Mouse (Mus musculus): ENCODE data around the gene Atxn1. TPM values are rescaled to one million over a fixed set of nuclear protein-coding genes. Genes with fewer than 3 reads are reported as not detected.

The Atxn1 gene
- total RNA-seq, 2 experiments from 2014 or later = under 0.01 to 2.4 TPM

GRCm38 (mm10) chr13:45698982-45699381 is 265.8 kb downstream of the Atxn1 start:
- ATAC-seq (replicated peaks; ENCODE audit: low FRiP score, poor library complexity, severe bottlenecking) = no peak

GRCm38 (mm10) chr13:45696009-45696408 is 268.8 kb downstream of the Atxn1 start:
- ATAC-seq (replicated peaks; ENCODE audit: low FRiP score, poor library complexity, severe bottlenecking) = no peak

GRCm38 (mm10) chr13:45694921-45695437 is 269.8 kb downstream of the Atxn1 start:
- no peak for ATAC-seq (replicated peaks; ENCODE audit: low FRiP score, poor library complexity, severe bottlenecking)

DNA sequence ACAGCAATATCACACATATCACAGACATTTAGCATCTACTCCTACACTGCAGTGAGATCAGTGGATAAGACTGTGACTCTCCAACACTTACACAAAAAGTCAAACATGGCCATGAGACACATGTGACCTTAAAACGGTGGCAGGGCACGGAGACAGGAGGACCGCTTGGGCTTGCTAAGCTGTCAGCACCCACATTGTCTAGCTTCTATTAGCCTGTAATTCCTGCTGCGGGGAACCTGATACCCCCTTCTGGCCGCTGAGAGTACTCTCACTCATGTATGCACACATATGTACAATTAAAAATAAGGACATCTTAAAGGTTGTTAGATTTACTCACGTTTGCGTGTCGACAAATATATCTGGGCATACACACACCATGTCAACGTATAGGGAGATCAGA is 270.9 kb downstream of the Atxn1 start:
- no peak for ATAC-seq (replicated peaks; ENCODE audit: low FRiP score, poor library complexity, severe bottlenecking)

GRCm38 (mm10) chr13:45693534-45693933 is 271.3 kb downstream of the Atxn1 start:
- no peak for ATAC-seq (replicated peaks; ENCODE audit: low FRiP score, poor library complexity, severe bottlenecking)

DNA sequence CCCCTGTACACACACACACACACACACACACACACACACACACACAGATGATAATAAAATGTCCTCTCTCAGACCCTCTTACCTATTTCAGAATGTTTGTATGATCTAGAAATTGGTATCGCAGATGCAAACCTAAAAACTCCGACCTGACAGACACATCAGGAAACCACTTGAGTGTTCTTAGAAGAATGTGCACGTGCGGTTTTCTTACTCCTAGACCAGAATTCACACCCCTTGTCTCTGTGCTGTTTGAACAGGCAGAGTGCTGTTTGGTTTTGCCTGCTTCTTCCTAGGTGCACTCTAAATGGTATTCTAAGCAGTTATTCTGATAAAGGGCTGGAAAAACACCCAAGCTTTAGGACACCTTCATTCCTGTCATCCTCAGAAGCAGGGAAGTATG is 271.7 kb downstream of the Atxn1 start:
- no peak for ATAC-seq (replicated peaks; ENCODE audit: low FRiP score, poor library complexity, severe bottlenecking)

DNA sequence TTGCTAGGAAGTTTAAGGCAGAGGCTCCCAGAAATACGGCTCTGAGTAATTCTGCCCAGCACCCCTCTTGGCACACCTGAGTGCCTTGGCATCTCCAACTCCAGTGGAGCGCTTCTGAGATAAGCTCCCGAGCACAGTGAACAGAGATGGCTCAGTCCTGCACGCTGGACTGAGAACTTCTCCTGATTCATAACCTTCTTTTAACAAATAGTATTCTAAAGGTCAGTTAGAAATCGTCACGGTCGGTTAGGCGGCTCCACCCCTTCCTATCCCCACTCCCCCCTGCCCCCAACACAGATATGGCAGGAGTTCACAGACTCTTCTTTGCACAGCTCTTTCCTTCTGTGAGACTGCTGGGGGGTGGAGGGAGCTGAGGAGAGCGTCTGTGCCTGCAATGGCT is 272.4 kb downstream of the Atxn1 start:
- no peak for ATAC-seq (replicated peaks; ENCODE audit: low FRiP score, poor library complexity, severe bottlenecking)

DNA sequence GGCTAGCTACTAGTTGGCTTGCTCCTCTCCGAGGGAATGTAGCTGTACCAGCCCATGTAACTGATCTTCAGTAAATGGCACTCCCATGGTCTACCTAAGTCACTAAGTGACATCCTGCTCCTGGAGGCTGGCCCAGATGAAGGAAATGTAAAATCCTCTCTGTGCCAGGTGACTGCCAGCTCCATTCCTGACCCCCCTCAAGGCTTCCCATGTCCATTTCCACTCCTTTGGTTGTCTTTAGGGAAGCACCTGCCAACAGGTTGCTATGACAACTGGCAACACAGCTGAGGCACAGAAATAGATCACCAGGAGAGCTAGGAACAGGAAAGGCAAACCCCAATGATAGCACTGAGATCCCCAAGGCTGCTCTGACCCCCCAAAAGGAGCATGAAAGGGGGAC is 274.4 kb downstream of the Atxn1 start:
- no peak for ATAC-seq (replicated peaks; ENCODE audit: low FRiP score, poor library complexity, severe bottlenecking)

DNA sequence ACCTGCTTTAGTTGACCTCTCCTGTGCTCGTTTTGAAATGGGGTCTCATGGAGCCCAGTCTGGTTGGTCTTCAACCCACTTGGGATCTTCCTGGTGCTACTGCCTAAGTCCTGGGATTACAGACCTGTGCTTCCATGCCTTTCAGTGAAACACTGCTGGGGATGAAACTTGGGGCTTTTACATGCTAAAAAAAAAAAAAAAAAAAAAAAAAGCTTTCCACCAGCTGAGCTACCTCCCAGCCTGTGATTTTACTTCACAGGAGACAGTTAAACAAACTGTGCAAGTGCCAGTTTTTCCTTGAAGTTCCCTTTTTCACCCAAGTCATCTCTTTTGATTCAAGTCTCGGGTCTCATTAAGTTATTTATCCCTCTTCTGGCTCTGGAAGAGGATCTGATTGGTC is 275.9 kb downstream of the Atxn1 start:
- no peak for ATAC-seq (replicated peaks; ENCODE audit: low FRiP score, poor library complexity, severe bottlenecking)

- ATAC-seq (replicated peaks; ENCODE audit: low FRiP score, poor library complexity, severe bottlenecking) = no peak
Measured at GRCm38 (mm10) chr13:45687581-45687980, 277.2 kb downstream of the Atxn1 start.

DNA sequence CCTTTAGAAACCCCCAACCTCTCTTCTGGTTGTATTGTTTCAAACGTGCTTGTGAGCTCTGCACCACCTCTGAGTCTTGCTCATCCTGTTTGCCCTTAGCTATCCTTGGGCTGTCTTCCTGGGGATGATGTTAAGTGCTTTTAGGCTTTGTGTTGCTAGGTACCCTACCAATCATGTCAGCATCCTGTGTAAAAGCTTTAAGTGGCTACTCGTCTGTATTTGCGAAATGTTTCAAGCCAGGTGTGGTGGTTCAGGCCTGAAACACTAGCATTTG is 278.6 kb downstream of the Atxn1 start:
- ATAC-seq (replicated peaks; ENCODE audit: low FRiP score, poor library complexity, severe bottlenecking) = no peak

GRCm38 (mm10) chr13:45685575-45686308 is 279.1 kb downstream of the Atxn1 start:
- ATAC-seq (replicated peaks; ENCODE audit: low FRiP score, poor library complexity, severe bottlenecking) = no peak

DNA sequence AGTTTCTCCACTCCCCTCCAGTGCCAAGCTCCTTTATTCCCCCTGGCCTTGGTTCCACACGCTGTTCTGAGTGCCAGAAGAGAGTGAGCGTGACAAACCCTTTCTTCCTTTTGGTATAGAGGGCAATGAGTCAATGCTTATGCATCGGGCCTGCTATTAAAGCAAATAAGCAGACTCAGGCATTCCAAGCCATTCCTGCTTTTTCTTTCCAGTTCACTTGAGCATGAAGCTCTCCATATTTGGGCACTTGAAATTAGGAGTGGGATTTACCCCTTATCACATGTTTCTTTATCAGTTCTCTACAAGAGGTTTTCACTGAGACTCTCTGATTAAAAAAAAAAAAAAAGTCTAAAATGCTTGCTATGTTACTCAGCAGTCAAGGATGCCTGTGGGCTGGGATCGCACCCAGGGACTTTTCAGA is 279.9 kb downstream of the Atxn1 start:
- ATAC-seq (replicated peaks; ENCODE audit: low FRiP score, poor library complexity, severe bottlenecking) = no peak

DNA sequence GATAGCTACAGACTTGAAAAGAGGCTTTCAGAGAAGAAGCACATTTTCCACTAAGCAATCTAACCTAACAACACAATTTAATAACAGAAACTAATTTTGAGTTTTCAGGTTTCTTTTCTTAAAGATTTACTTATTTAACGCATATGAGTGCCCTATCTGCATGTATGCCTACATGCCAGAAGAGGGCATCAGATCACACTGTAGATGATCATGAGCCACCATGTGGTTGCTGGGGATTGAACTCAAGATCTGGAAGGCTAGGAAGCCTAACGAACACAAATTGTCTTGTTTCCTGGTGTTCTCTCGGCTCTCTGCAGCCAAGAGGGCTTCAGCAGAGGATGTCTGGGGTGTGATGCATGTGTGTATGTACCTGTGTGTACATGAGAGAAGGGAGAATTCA is 280.8 kb downstream of the Atxn1 start:
- ATAC-seq (replicated peaks; ENCODE audit: low FRiP score, poor library complexity, severe bottlenecking) = no peak

DNA sequence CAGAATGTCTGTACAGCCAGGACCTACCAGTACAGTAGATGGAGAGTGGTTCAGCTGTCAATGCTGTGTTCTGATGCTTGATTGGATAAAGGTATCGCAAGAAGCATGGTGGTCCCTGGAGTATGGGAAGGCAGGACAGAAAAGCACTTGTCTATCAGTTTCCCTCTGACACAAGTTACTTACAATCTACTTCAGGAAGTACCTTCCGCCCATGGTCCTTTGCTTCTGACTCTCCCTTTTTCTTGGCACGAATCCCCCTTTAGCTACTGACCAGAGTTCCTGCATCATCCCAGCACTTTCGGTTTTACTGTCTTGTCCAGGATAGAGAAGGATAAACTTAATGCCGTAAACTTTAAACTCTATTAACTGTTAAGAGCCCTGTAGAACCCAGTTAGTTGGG is 283.6 kb downstream of the Atxn1 start:
- ATAC-seq (replicated peaks; ENCODE audit: low FRiP score, poor library complexity, severe bottlenecking) = no peak

GRCm38 (mm10) chr13:45680651-45681050 is 284.2 kb downstream of the Atxn1 start:
- ATAC-seq (replicated peaks; ENCODE audit: low FRiP score, poor library complexity, severe bottlenecking) = no peak

DNA sequence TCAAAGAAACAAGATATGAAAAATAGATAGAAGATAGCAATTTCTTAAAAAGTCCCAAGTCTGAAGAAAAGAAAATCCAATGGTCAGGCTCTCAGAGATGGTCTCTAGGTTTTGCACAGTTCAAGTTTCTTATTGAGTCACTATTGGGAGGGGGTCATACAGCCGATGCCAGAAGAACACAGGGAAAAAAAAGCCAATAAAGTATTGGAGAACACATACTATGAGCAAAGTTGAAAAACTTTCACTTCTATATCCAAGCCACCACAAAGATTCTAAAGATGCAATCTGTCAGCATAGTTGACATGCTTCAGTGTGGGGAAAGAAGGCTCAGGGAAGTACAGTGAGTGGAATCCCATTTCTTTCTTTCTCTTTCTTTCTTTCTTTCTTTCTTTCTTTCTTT is 285.7 kb downstream of the Atxn1 start:
- no peak for ATAC-seq (replicated peaks; ENCODE audit: low FRiP score, poor library complexity, severe bottlenecking)

DNA sequence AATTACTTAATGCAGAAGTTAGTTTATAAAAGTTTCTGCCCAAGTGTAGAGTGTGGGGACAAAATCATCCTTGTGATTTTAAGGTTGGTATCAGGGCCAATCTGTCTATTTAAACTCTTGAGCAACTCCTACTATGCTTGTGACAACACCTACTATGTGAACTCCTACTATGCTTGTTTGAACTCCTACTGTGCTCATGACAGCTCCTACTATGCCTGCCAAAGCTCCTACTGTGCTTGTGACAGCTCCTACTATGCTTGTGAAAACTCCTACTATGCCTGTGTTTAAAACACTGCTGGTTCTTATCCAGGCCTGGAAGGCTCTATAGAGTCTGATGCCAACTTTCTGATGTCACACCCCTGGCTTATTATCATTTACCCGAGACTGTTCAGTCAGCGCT is 292.2 kb downstream of the Atxn1 start:
- ATAC-seq (replicated peaks; ENCODE audit: low FRiP score, poor library complexity, severe bottlenecking) = no peak

GRCm38 (mm10) chr13:45669969-45670368 is 294.8 kb downstream of the Atxn1 start:
- no peak for ATAC-seq (replicated peaks; ENCODE audit: low FRiP score, poor library complexity, severe bottlenecking)

DNA sequence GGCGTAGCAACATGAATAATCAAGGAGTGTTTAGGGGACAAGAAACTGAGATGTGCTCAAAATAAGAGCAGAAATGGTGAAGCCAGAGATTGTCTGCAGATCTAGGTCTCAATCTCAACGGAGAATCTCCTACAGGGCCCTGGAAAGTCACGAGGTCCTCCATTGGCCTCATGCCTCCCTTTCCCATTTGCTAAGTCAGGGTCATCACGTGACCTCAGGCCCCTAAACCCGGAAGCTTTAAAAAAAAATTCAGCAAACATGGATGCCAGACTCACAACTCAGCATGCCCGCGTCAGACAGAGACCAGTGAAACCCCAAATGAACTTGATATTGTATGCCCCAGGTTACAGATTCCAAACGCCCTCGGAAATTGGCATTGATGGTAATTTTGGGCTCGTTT is 302.0 kb downstream of the Atxn1 start:
- ATAC-seq (replicated peaks; ENCODE audit: low FRiP score, poor library complexity, severe bottlenecking) = no peak

GRCm38 (mm10) chr13:45662216-45662615 is 302.6 kb downstream of the Atxn1 start:
- ATAC-seq (replicated peaks; ENCODE audit: low FRiP score, poor library complexity, severe bottlenecking) = no peak

All from erythroblast, adult 5-6 weeks (primary cell).